Mouse (Mus musculus) c-Kit-negative CD71-positive TER-119-positive erythroid progenitor cells, embryonic 14.5 days (primary cell): Measurements from ENCODE around the gene Nek6.
A peak's percentile ranks its signal among the peaks of the same experiment; 100 is the strongest.

Source experiments
- DNase-seq: peaks from one replicate; pipeline ENCODE4 v3.0.0-alpha.2; 2013; ENCODE audit warnings: low read depth, low spot score

Gene Nek6

DNA sequence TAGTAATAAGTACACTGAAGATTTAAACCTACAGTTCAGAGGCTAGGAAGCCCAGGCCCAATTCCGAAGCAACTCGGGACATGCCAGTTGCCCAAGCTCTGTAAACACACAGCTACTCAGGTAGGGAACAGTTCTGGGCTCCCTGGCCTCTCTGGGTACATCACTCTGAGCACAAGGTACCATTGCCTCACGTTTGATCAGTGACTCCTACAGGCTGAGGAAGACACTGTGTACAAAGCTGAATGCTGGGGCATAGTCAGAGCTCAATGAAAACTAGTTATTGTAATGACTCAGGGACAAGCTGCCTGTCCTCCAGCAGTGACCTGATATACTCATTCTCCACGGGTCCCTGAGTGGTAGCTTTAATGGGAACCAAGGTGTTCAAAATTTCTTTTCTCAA, 109.6 kb downstream of the Nek6 start:
- DNase-seq: no peak

DNA sequence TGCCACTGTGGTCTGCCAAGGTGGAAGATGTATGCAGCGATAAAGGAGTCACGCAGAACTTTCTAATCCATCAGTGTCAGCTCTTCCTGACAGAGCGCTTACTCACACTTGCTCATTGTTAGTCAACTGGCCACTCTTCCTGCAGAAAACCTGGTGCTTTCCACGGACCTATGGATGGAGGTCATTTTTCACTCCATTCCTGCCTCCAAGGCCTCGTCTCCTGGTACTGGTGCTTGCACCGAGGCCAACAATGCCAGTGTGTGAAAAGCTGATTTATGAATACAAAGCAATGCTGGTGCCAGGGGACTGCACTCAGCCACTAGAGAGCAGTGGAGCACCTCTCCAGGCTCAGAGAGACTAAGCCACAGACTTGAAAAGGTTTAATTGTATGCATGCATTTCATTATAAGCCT, 110.2 kb downstream of the Nek6 start:
- no peak for DNase-seq

DNA sequence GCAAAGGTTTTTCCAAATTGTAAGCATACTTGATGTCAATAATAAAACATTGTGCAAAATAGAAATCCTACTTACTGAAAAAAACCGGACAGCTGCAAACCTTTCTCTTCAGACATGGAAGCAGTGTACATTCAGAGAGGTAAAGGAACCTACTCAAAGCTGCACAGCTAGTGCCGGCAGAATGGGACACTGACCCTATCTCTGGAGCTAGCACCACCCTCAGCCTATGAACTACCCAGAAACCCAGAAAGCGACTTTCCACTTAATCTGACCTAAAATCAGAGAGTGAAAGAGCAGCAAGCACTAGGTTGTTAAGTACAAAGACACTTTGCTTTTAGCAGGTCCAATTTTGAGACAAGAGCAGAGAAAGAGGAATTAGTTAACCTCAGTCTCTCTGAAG, 112.0 kb downstream of the Nek6 start:
- no peak for DNase-seq

DNA sequence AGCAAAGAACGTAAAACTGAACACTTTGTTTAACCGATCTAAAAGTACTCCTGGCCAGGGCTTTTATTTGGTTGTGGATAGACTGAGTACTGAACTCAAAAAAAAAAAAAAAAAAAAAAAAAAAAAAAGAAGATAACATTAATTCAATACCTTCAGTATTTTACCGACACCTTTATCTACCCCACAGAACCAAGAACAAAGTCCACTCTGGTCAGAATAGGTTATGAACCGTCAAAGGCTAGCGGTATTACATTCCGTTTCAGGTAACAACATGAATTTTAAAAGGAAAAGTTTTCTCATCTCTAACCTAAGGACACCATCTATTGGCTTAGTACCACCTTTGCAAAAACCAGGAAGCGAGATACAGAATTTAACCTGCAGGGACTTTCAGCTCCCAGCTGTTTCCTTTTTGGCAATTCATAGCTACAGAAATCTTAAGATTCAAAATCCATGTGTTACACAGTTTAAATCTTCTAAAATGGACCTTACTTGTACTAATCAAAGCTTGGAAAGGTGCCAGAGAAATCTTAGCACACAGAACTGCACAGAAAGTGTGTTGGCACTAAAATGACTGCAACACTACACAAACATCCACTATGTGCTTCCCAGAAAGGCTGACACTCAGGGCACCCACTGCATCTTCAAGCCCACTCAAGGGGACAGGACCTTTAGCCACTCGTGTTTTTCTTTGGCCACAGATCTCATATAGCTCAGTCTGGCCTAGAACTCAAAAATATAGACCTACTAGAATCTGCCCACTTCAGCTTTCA, 112.6 kb downstream of the Nek6 start:
- DNase-seq: no peak

DNA sequence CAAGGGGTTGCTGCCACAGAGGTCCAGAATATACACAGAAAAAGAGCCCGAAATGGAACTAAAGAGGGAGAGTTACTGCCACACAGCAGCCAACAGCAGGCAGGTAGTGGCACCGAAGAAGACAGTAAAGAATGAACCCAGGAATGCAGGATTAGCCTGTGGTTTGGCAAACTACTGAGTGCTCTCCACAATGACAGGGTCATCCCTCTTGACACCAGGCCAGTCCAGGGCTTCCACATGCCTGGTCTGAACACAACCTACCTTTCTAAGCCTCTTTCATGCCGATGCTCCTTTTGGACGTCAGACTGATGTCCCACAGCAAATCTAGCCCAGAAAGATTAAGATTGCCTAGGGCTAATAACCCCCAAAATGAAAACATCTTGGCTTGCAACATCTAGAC, 117.4 kb downstream of the Nek6 start:
- no peak for DNase-seq

DNA sequence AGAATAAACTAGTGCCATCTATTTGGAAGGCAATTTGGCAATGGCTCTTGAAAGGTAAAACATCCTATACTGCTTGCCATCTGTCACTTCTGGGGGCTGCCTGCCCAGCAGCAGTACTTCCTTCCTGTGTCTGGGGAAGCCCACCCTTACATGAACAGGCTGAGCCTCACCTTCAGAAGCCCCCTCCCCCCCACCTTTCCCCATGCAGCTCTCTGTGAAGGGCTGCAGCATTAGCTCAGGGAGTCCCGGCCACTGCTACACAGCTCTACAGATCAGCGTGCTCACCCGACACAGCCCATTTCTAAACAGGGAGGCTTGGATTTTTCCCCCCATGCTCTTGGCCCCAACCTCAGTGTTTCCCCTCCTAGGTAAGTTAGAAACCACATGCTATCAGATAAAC, 118.0 kb downstream of the Nek6 start:
- no peak for DNase-seq

DNA sequence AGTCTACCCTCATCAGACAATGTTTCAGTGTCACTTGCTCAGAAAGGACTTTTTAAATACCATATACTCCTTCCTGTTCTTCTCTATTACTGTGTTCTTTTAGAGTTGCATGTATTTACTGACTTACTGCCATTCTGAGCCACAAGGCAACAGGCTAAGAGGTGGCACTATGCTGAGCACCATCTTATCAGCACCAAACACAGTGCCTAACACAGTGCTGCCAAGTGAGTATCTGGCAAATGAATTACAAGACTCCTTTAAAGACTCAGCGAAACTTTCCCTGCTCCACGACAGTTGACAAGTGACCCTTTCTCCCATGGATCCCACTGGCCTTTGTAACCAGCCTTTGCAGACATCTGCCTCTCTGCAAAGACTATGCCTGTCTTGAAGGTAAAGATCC, 119.1 kb downstream of the Nek6 start:
- no peak for DNase-seq

DNA sequence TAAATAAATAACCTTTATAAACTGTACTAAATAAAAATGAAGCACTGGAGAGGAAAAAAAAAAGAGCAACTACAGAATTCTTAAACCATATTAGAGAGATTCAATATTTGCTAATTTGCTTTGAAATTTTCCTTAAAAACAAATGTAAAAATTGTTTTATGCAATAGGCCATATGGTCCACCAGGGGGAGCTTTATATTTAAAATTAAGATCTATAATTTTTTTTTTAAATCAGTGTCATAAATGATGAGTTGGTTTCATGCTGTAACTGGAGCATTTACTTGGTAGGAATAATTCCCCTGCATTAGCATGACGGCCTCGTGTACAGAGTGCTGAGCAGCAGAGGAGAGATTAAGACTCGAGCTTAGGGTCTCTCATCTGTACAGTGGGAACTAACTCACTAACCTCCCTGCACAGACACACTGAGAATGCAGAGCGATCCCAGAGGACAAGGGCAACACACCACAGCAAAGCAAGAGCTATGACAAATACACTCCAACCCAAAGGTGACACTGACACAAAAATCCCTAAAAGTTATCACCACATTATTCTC, 126.3 kb downstream of the Nek6 start:
- no peak for DNase-seq

DNA sequence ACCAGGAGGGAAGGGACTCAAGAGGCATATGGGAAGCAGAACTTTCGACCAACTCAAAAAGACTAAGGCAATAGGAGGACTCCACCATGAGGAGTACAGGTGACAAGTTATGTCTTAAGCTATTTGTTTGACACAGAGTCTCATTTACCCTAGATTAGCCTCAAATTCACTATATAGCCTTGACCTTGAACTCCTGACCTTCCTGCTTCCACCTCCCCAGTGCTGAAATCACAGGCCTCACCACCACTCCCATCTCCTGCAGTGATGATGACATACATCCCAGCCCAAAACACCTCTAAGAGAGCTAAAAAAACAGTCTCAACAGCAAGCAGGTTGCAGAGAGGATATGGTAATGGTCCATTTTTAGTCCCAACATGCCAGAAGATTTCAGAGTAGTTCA, 130.3 kb downstream of the Nek6 start:
- no peak for DNase-seq

DNA sequence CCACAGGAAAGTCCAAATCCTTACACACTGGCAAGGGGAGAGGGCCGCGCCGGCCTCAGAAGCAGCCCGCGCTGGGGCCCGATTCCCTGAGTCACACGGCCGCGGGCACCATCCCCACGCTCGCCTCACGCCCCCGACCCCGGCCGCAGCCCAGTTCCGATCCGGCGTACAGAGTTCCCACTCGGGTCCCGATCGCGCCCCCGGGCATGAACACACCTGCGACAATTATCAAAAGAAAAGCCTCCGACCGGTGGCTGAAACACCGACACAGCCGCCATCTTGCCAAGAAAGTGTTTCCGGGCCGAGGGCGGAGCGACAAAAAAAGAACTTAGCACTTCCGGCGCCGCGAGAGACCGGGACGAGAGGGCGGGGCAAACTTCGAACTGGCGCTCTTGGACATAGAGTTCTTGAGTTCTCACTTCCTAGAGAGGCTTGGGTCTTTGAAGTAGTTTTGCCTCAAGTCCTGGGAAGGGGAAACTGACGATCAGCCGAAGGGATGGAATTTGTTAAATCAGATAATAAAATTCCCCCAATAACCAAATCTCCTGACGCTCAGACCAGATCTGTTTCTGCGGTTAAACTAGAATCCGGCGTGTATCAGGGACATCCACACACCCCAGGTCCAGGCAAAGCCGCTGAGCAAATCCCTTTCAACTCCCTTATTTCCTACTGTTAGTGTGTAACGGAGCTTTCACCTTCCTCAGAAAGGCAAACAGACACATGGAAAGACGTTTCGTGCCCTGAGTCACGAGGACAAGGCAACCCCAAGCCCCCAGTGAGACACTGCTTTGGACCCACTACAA, 132.4 kb downstream of the Nek6 start, which contains the start of gene Psmb7:
Gene Psmb7, minus strand, starts transcription at position 463 of the 803 bp plus-strand sequence.
- peak; percentile 90 for DNase-seq
